Mouse (Mus musculus) left cerebral cortex, postnatal 4 days (tissue): ENCODE data around the gene BC017158. TPM values are rescaled to one million over a fixed set of nuclear protein-coding genes. Genes with fewer than 3 reads are reported as not detected.

Experiments used
- DNase-seq: peaks from one replicate; pipeline ENCODE4 v3.0.0-alpha.2; 2022
- intact Hi-C: fragments of 180-260 bp; cut with DNase I; formaldehyde crosslinking; loops from one replicate; pipeline ENCODE4 v1.15.1; 2025
- total RNA-seq, 2 experiments: library from RNA; stranded (reverse); gene quantifications; 2 replicates each; pipeline ENCODE4 v1.2.3; 2021

Gene BC017158
- total RNA-seq, 2 experiments from 2014 or later, result 23.4 to 27.8 TPM

DNA sequence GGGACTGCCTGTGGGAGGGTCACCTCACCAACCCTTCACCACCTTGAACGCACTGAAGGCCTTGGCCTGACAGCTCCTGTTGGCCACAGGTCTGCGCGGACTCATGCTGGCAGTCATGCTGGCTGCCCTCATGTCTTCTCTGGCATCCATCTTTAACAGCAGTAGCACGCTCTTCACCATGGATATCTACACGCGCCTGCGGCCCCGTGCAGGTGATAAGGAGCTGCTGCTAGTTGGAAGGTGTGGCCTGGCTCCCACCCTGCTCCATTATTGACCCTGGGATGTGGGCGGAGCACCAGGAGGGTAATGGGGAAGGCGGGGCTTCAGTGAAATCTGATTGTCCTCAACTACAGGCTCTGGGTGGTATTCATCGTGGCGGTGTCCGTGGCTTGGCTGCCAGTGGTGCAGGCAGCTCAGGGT, 27.5 kb downstream of the BC017158 start:
- intact Hi-C loops, result no loop called here
- no peak for DNase-seq

DNA sequence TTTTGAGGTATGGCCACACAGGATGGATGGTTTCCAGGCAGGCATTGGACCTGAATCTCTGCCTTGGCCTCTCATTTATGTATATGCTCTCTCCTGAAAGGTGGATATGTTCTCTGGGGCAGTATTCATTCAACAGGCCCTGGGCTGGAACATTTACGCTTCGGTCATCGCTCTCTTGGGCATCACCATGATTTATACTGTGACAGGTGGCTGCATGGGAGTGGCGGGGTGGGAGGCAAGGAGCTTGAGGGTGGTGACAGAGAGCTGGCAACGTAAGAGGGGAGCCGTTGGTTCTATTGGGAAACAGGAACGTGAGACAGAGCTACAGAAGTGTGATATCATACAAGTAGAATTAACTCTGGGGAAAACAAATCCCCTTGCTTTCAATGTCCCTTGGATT, 30.2 kb downstream of the BC017158 start:
- intact Hi-C loops, result no loop called here
- no peak for DNase-seq

- intact Hi-C loops, result no loop called here
Measured at GRCm38 (mm10) chr7:128267391-128267790, 30.6 kb downstream of the BC017158 start.

GRCm38 (mm10) chr7:128266056-128266455, 31.9 kb downstream of the BC017158 start:
- intact Hi-C loops, result no loop called here
- DNase-seq, result no peak

More at GRCm38 (mm10) chr7:128267391-128267790, 30.6 kb downstream of the BC017158 start:
- no peak for DNase-seq

- intact Hi-C loops, result no loop called here
- DNase-seq, result no peak
Measured at GRCm38 (mm10) chr7:128265411-128265810, 32.6 kb downstream of the BC017158 start, which contains the start of gene Slc5a2. TSS of gene Slc5a2 (plus strand) at chr7:128265657.

- intact Hi-C loops, result no loop called here
- no peak for DNase-seq
Measured at GRCm38 (mm10) chr7:128256783-128257334, 41.1 kb downstream of the BC017158 start.

DNA sequence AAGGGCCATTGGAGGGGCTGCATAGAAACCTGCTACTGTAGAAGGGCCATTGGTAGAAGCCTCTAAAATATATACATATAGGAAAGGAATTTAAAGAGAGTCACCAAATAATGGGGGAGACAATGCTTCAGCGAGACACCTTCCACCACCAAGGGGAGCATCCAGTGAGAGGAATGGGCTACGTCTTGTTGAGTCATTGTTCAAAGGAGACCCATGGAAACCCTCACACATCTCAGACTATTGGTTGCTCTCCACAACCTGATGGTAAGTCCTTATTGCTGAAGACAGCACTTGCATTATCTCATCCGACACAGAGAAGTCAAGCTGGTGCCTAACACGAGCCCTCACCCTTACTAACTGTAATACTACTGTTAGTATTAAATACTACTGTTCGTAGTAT, 42.2 kb downstream of the BC017158 start:
- intact Hi-C loops, result no loop called here

GRCm38 (mm10) chr7:128254978-128255377, 43.0 kb downstream of the BC017158 start:
- DNase-seq, result no peak
- intact Hi-C loops, result no loop called here

More for the DNA sequence above, 42.2 kb downstream of the BC017158 start:
- DNase-seq, result no peak

DNA sequence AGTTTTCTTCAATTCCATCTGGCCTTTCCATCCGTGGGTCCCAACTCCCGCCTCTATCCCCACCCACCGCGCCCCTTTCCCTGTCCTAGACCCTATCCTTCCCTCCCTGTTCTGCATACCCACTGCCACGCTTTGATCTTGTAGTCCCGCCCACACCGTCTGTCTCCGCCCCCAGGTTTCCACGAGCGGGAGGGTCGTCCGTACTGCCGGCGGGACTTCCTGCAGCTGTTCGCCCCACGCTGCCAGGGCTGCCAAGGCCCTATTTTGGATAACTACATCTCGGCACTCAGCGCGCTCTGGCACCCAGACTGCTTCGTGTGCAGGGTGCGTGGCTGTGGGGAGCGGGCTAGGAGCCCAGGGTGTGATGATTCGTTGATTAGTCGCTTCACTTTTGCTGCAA, 45.4 kb downstream of the BC017158 start:
- intact Hi-C loops, result no loop called here
- DNase-seq, result peak; percentile 48

GRCm38 (mm10) chr7:128251946-128252345, 46.0 kb downstream of the BC017158 start:
- no peak for DNase-seq
- intact Hi-C loops, result no loop called here

- intact Hi-C loops, result loop anchor here (5.0 to 10.0 kb wide), 3 partner anchors 97 to 442 kb away; partner anchors contain the start of gene Rgs10
Measured at GRCm38 (mm10) chr7:128249998-128250397, 48.0 kb downstream of the BC017158 start.

GRCm38 (mm10) chr7:128248081-128249042, 49.6 kb downstream of the BC017158 start:
- DNase-seq, result no peak
- intact Hi-C loops, result loop anchor here (5.0 to 10.0 kb wide), 3 partner anchors 99 to 444 kb away; partner anchors contain the start of gene Rgs10

More at GRCm38 (mm10) chr7:128249998-128250397, 48.0 kb downstream of the BC017158 start:
- no peak for DNase-seq

DNA sequence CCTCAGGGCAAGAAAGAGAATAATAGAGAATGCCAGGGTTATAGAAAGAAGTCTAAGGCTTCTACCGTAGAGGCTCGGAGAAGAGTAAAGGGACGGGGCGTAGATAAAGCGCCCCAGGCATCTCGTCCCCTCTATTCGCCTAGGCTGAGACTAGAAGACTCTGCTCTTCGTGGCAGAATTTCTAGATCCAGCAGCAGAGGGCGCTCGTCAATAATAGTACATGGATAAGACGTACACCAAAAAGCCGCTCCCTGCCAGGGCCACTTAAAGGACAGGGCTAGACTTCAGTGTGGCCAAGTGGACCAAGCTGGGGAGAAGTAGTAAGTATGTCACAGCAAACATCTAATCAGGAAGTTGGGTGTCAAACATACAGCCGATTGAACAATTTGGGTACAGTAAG, 50.5 kb downstream of the BC017158 start:
- intact Hi-C loops, result loop anchor here (5.0 to 10.0 kb wide), 3 partner anchors 100 to 445 kb away; partner anchors contain the start of gene Rgs10
- DNase-seq, result peak; percentile 89

- intact Hi-C loops, result loop anchor here (5.0 to 10.0 kb wide), 3 partner anchors 101 to 446 kb away; partner anchors contain the start of gene Rgs10
Measured at GRCm38 (mm10) chr7:128246496-128247391, 51.2 kb downstream of the BC017158 start, which contains the start of gene Tgfb1i1. TSS of gene Tgfb1i1 (plus strand) at chr7:128246812.

DNA sequence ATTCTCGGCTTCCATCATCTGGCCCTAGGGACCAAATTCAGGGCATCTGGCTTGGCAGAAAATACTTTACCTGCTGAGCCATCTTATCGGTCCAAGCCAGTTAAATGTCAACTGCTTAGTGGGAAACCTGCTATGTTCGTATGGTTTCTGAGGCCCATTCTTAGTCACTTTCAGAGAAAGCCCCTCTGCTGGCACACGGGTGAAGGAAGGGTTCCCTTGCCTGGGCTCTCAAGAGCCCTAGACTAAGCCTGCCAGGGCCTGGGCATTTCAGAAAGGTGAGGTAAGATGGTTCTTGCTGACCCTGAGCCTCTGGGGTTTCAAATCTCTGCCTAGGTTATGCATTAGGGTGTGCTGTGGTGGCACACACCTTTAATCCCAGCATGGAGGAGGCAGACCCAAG, 52.4 kb downstream of the BC017158 start:
- no peak for DNase-seq
- intact Hi-C loops, result loop anchor here (5.0 to 10.0 kb wide), 3 partner anchors 102 to 447 kb away; partner anchors contain the start of gene Rgs10

More at GRCm38 (mm10) chr7:128246496-128247391, 51.2 kb downstream of the BC017158 start, which contains the start of gene Tgfb1i1:
- peak; percentile 45 for DNase-seq

- no peak for DNase-seq
- intact Hi-C loops, result loop anchor here (5.0 to 10.0 kb wide), 3 partner anchors 103 to 448 kb away; partner anchors contain the start of gene Rgs10
Measured at GRCm38 (mm10) chr7:128244410-128245025, 53.5 kb downstream of the BC017158 start.

DNA sequence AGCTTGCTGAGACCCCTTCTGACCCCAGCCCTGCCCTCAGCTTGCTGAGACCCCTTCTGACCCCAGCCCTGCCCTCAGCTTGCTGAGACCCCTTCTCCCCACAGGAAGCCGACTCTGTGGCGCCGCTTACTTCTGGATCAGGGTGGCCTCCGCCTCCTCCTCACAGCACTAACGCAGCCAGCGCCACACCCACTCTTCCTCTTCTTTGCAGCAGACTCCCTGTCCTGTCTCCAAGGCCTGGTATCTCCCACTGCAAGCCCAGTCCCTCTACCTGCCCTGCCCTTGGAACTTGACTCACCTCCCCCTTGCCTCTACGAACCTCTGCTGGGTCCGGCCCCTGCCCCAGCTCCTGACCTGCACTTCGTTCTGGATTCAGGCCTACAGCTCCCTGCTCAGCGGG, 54.0 kb downstream of the BC017158 start:
- DNase-seq, result no peak
- intact Hi-C loops, result loop anchor here (10.0 kb wide), 1 partner anchor 171 kb away; the partner anchor contains the start of gene Rgs10

- DNase-seq, result no peak
- intact Hi-C loops, result loop anchor here (10.0 kb wide), 1 partner anchor 172 kb away; the partner anchor contains the start of gene Rgs10
Measured at GRCm38 (mm10) chr7:128242331-128242730, 55.6 kb downstream of the BC017158 start.

- intact Hi-C loops, result loop anchor here (10.0 kb wide), 1 partner anchor 175 kb away; the partner anchor contains the start of gene Rgs10
- DNase-seq, result peak; percentile 43
Measured at GRCm38 (mm10) chr7:128240131-128240784, 57.7 kb downstream of the BC017158 start.
